Mouse (Mus musculus) liver, embryonic 14.5 days (tissue): ENCODE data around the gene Tk2. TPM values are rescaled to one million over a fixed set of nuclear protein-coding genes. Genes with fewer than 3 reads are reported as not detected.

Experiments used
- ATAC-seq: fragments of 200-750 bp; cut with Nextera tagmentation; 2 replicates; pipeline ENCODE4 v1.8.0; 2017; ENCODE audit warnings: moderate number of reproducible peaks, mild to moderate bottlenecking, moderate library complexity; ENCODE audit not compliant: insufficient read depth
- DNase-seq, 3 experiments: peaks; one replicate each; pipeline ENCODE4 v3.0.0-alpha.2; 2012 to 2013; ENCODE audit warnings: low read depth in 3 of 3, low spot score in 3 of 3
- H3K27ac ChIP-seq: fragments of 300-500 bp; sonication (generic); 2 replicates; pipeline ENCODE4 v1.5.1; 2014; ENCODE audit warnings: moderate library complexity, mild to moderate bottlenecking, control low read depth, inconsistent platforms
- H3K27me3 ChIP-seq: fragments of 300-500 bp; sonication (generic); 2 replicates; pipeline ENCODE4 v1.6.1; 2014; ENCODE audit warnings: mild to moderate bottlenecking, low read length, moderate library complexity; ENCODE audit not compliant: control insufficient read depth, insufficient read depth
- H3K36me3 ChIP-seq: fragments of 300-500 bp; sonication (generic); replicated peaks from 2 replicates; pipeline ENCODE4 v1.6.1; 2014; ENCODE audit warnings: low read depth; ENCODE audit not compliant: control insufficient read depth, insufficient read depth
- H3K4me1 ChIP-seq, 2 experiments: fragments of 200-500 bp in 1 of 2; fragments of 300-500 bp in 1 of 2; sonication (generic) in 1 of 2; replicated peaks; 2 replicates each; pipeline ENCODE4 v1.6.1; 2012 to 2014; ENCODE audit warnings: antibody characterized with exemption in 1 of 2, inconsistent platforms in 1 of 2, low read length in 1 of 2; ENCODE audit not compliant: control insufficient read depth in 2 of 2, insufficient read depth in 2 of 2
- H3K4me2 ChIP-seq: fragments of 300-500 bp; sonication (generic); 2 replicates; pipeline ENCODE4 v1.6.1; 2014; ENCODE audit warnings: low read depth, mild to moderate bottlenecking, control low read depth, moderate library complexity
- H3K4me3 ChIP-seq, 2 experiments: fragments of 200-500 bp in 1 of 2; fragments of 300-500 bp in 1 of 2; sonication (generic) in 1 of 2; 2 replicates each; pipeline ENCODE4 v1.5.1; 2012 to 2014; ENCODE audit warnings: low read depth in 2 of 2, low read length in 2 of 2, mild to moderate bottlenecking in 2 of 2, control low read depth in 1 of 2, inconsistent platforms in 1 of 2, moderate library complexity in 1 of 2; ENCODE audit not compliant: insufficient read depth in 1 of 2
- H3K9ac ChIP-seq: fragments of 300-500 bp; sonication (generic); replicated peaks from 2 replicates; pipeline ENCODE4 v1.6.1; 2014; ENCODE audit warnings: mild to moderate bottlenecking, control low read depth, moderate library complexity
- H3K9me3 ChIP-seq: fragments of 300-500 bp; sonication (generic); 2 replicates; pipeline ENCODE4 v1.6.1; 2016; ENCODE audit warnings: low read length, mixed read lengths; ENCODE audit not compliant: control insufficient read depth
- CTCF ChIP-seq: IDR thresholded peaks from 2 replicates; pipeline ENCODE4 v1.5.1; 2016; ENCODE audit warnings: antibody characterized with exemption, low read depth, control low read depth
- EP300 ChIP-seq: IDR thresholded peaks from 2 replicates; pipeline ENCODE4 v1.6.1; 2016; ENCODE audit warnings: antibody characterized with exemption, low read depth
- WGBS: fragments of 180-500 bp; shearing (Covaris S2); extraction: QIAGEN DNeasy Blood & Tissue Kit; methylation state at CpG from one replicate; pipeline ENCODE4 v1.1.7; 2014; ENCODE audit not compliant: insufficient replicate concordance; 5-methylcytosine and 5-hydroxymethylcytosine counted together
- polyA plus RNA-seq, 2 experiments: library from polyadenylated mRNA; depleted of rRNA in 1 of 2; stranded (reverse) in 1 of 2; unstranded in 1 of 2; fragments of >200 nt; fragmentation: Nextera tagmentation in 1 of 2; extraction: Ambion mirVana in 1 of 2; gene quantifications; 2 replicates each; pipeline versions ENCODE4 v1.2.1 to v1.2.3; 2012 to 2014

Tk2 gene
- polyA plus RNA-seq, 2 experiments = 3.9 to 7.0 TPM

DNA sequence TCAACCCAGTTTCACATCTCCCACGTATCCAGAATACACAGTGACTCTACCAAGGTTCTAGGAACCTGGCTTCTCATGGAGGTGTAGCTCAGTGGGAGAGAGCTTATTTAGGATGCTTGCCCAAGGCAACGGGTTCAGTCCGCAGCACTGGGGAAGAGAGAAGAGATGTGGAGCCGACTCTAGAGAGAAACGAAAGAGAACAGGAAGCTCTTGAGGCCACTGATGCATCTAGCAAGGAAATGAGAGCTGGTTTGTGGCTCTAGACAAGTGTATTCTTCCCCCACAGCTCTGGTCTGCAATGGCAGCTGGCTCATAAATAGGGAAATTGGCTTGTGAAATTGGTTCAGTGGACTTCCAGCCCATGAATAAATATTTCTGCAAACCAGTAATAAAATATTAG, 48.6 kb downstream of the Tk2 start:
- H3K27ac ChIP-seq = no peak overlapping the region
- H3K36me3 ChIP-seq = no peaks in the 10 kb centered on the region
- DNase-seq (no peak), ATAC-seq (no peak)
- WGBS = 14% methylated on average over 5 of the region's 5 CpGs
- H3K4me2 ChIP-seq = no peak overlapping the region
- TF ChIP-seq EP300 = no peak
- no peak for TF ChIP-seq CTCF
- H3K9me3 ChIP-seq = no peaks in the 10 kb centered on the region
- no peak overlapping the region for H3K9ac ChIP-seq
- H3K4me1 ChIP-seq = no peaks in the 10 kb centered on the region
- H3K4me3 ChIP-seq = no peak overlapping the region
- no peaks in the 10 kb centered on the region for H3K27me3 ChIP-seq

GRCm38 (mm10) chr8:104191496-104191895, 56.9 kb downstream of the Tk2 start:
- TF ChIP-seq EP300 (no peak), CTCF (no peak)
- DNase-seq (peak in 1 of 3 experiments; percentile 4), ATAC-seq (no peak)
- WGBS = 29% methylated on average over 11 of the region's 11 CpGs
- no peak overlapping the region for H3K9ac ChIP-seq
- no peaks in the 10 kb centered on the region for H3K9me3 ChIP-seq
- no peak overlapping the region for H3K4me2 ChIP-seq
- no peaks in the 10 kb centered on the region; a peak in 1 of 4 replicates for H3K4me1 ChIP-seq
- no peaks in the 10 kb centered on the region for H3K36me3 ChIP-seq
- no peak overlapping the region for H3K4me3 ChIP-seq
- H3K27ac ChIP-seq = no peak overlapping the region
- no peaks in the 10 kb centered on the region for H3K27me3 ChIP-seq

GRCm38 (mm10) chr8:104190777-104191468, 57.4 kb downstream of the Tk2 start:
- 49% methylated on average over 6 of the region's 6 CpGs for WGBS
- no peak overlapping the region for H3K4me3 ChIP-seq
- H3K4me1 ChIP-seq = no peaks in the 10 kb centered on the region; a peak in 1 of 4 replicates
- DNase-seq (no peak), ATAC-seq (no peak)
- H3K9ac ChIP-seq = no peak overlapping the region
- no peak for TF ChIP-seq EP300
- no peak for TF ChIP-seq CTCF
- H3K36me3 ChIP-seq = no peaks in the 10 kb centered on the region
- no peak overlapping the region for H3K27ac ChIP-seq
- H3K9me3 ChIP-seq = no peaks in the 10 kb centered on the region
- H3K4me2 ChIP-seq = no peak overlapping the region
- no peaks in the 10 kb centered on the region for H3K27me3 ChIP-seq

- ATAC-seq (no peak), DNase-seq (no peak)
- H3K36me3 ChIP-seq = no peaks in the 10 kb centered on the region
- H3K27ac ChIP-seq = no peak overlapping the region
- H3K9me3 ChIP-seq = no peaks in the 10 kb centered on the region
- H3K4me3 ChIP-seq = no peak overlapping the region
- WGBS = 52% methylated on average over 5 of the region's 5 CpGs
- no peaks in the 10 kb centered on the region; a peak in 1 of 4 replicates for H3K4me1 ChIP-seq
- no peak overlapping the region for H3K4me2 ChIP-seq
- H3K27me3 ChIP-seq = no peaks in the 10 kb centered on the region
- no peak overlapping the region for H3K9ac ChIP-seq
- TF ChIP-seq CTCF (no peak), EP300 (no peak)
Measured at GRCm38 (mm10) chr8:104188459-104188858, 59.9 kb downstream of the Tk2 start.

DNA sequence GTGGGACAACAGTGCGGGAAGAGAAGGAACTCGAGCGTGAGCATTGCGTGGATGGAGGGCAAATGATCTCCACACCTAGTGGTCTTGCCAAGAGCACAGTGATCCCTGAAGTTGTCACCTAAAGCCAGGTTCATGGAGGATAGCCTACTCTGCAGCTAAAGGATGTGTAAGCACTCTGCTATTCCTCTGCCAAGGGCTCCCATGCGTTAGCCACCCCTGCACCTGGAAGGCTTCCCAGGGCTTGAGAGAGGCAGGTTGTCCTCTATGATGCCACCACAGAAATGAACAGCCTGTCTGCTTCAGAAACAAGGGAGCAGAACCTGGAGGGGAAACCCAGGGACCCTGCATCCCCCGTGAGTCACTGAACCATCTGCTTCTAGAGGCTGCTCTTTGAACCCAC, 60.7 kb downstream of the Tk2 start:
- Histone ChIP-seq H3K9ac (no peak overlapping the region), H3K36me3 (no peaks in the 10 kb centered on the region), H3K4me2 (no peak overlapping the region), H3K4me3 (no peak overlapping the region), H3K4me1 (no peaks in the 10 kb centered on the region; a peak in 1 of 4 replicates), H3K9me3 (no peaks in the 10 kb centered on the region), H3K27me3 (no peaks in the 10 kb centered on the region), H3K27ac (no peak overlapping the region)
- TF ChIP-seq EP300 (no peak), CTCF (no peak)
- DNase-seq (no peak), ATAC-seq (no peak)
- WGBS = 68% methylated on average over 6 of the region's 6 CpGs
